Mouse (Mus musculus) kidney, embryonic 14.5 days (tissue): ENCODE measurements at regions not wholly inside any gene's neighbourhood (a gene's known extent, or its start where the extent isn't known, plus 50 kb on each side); places are given as distances from the start of the nearest gene placed in this dataset.

ENCODE experiments used
- ATAC-seq: fragments of 200-750 bp; cut with Nextera tagmentation; 2 replicates; pipeline ENCODE4 v1.8.0; 2017; ENCODE audit warnings: moderate number of reproducible peaks, mild to moderate bottlenecking, moderate TSS enrichment, moderate library complexity; ENCODE audit not compliant: low FRiP score, low TSS enrichment
- H3K27ac ChIP-seq: fragments of 300-500 bp; sonication (generic); 2 replicates; pipeline ENCODE4 v1.5.1; 2014; ENCODE audit warnings: low read depth, mild to moderate bottlenecking, low read length, moderate library complexity, mixed read lengths
- H3K27me3 ChIP-seq: fragments of 300-500 bp; sonication (generic); 2 replicates; pipeline ENCODE4 v1.6.1; 2014; ENCODE audit warnings: mild to moderate bottlenecking, low read length; ENCODE audit not compliant: control insufficient read depth, insufficient read depth
- H3K36me3 ChIP-seq: fragments of 300-500 bp; sonication (generic); 2 replicates; pipeline ENCODE4 v1.6.1; 2014; ENCODE audit warnings: low read length, mixed read lengths; ENCODE audit not compliant: control insufficient read depth, insufficient read depth
- H3K4me1 ChIP-seq: fragments of 300-500 bp; sonication (generic); 2 replicates; pipeline ENCODE4 v1.6.1; 2014; ENCODE audit warnings: low read length, mixed read lengths; ENCODE audit not compliant: control insufficient read depth, insufficient read depth
- H3K4me2 ChIP-seq: fragments of 300-500 bp; sonication (generic); replicated peaks from 2 replicates; pipeline ENCODE4 v1.6.1; 2014; ENCODE audit warnings: low read depth, mild to moderate bottlenecking, low read length
- H3K4me3 ChIP-seq: fragments of 300-500 bp; sonication (generic); 2 replicates; pipeline ENCODE4 v1.5.1; 2014; ENCODE audit warnings: mild to moderate bottlenecking, low read length
- H3K9ac ChIP-seq: fragments of 300-500 bp; sonication (generic); 2 replicates; pipeline ENCODE4 v1.6.1; 2014; ENCODE audit warnings: low read depth, mild to moderate bottlenecking, low read length, moderate library complexity
- H3K9me3 ChIP-seq: fragments of 300-500 bp; sonication (generic); 2 replicates; pipeline ENCODE4 v1.6.1; 2016; ENCODE audit warnings: low read length; ENCODE audit not compliant: control insufficient read depth
- WGBS: fragments of 180-500 bp; shearing (Covaris S2); extraction: QIAGEN DNeasy Blood & Tissue Kit; methylation state at CpG from one replicate; pipeline ENCODE4 v1.1.7; 2014; 5-methylcytosine and 5-hydroxymethylcytosine counted together

GRCm38 (mm10) chr5:97527555-97527954 lies 70.7 kb upstream of the Gk2 start:
- H3K9ac ChIP-seq, result no peak overlapping the region
- no peak overlapping the region for H3K4me3 ChIP-seq
- H3K27me3 ChIP-seq, result no peaks in the 10 kb centered on the region
- no peak for ATAC-seq
- H3K36me3 ChIP-seq, result no peaks in the 10 kb centered on the region
- 74% methylated on average over 5 of the region's 5 CpGs for WGBS
- H3K4me1 ChIP-seq, result no peaks in the 10 kb centered on the region
- no peak overlapping the region for H3K27ac ChIP-seq
- H3K9me3 ChIP-seq, result no peaks in the 10 kb centered on the region
- H3K4me2 ChIP-seq, result no peak overlapping the region
